Mouse (Mus musculus): ENCODE data around the gene Entr1.
A peak's percentile ranks its signal among the peaks of the same experiment; 100 is the strongest.
"Not testable (repeated sequence)": the region's sequence is repeated elsewhere in the genome, so short reads cannot be mapped to it uniquely, and the experiment has no call there.

The Entr1 gene

DNA sequence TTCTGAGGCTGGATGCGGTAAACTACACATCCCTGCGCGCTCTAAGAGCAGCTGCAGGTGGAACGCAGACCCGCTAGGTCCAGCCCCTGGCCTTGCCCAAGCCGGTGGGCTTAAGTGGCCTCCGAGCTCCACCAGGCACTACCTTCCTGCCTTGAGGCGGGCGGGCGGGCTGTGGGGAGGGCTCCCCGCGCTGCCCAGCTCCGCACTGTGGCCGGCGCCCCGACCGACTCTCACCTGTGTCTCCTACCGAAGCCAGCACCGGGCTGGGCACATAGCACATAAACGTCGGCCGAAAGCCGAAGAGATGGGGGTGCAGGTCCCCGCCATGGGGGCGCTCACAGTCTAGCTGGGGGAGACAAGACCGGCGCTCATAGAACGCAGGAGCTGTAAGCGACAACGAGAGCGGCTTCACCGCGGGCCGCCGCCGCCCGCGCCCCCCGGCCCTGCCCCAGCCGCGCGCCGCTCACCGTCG, 398 bp downstream of the Entr1 start:
- peak; percentile 41 to 80 for DNase-seq (ENCODE audit: low spot score in 2 of 2)

DNA sequence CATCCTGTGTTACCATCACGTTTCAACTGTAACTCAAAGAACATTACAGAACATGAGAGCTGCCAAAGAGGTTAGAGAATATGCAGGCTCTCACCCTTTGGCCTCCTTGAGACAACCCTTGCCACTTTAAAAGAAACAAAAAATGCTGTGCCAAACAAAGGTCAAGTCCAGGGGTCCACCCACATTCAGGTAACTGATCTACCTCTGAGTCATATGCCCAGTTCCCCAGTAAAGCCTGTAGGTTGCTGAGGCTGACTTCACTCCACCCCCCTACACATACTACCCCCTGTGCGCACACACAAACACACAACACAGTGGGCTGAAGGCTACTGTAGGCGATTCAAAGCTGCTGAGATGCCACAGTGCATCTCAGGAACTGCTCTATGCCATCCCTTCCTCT, 1.4 kb downstream of the Entr1 start:
- DNase-seq (ENCODE audit: low spot score in 2 of 2): no peak

- DNase-seq (ENCODE audit: low spot score in 2 of 2): not testable (repeated sequence)
These were observed 8.2 kb downstream of the Entr1 start for GRCm38 (mm10) chr2:26380871-26381270.

GRCm38 (mm10) chr2:26380131-26380771, 8.9 kb downstream of the Entr1 start, which contains the start of gene Snapc4:
Snapc4 (minus strand) TSS chr2:26380653.
- peak; percentile 81 to 90 for DNase-seq (ENCODE audit: low spot score in 2 of 2)

GRCm38 (mm10) chr2:26372396-26372795, 16.7 kb downstream of the Entr1 start:
- no peak for DNase-seq (ENCODE audit: low spot score in 2 of 2)

- no peak for DNase-seq (ENCODE audit: low spot score in 2 of 2)
These were observed 20.5 kb downstream of the Entr1 start for GRCm38 (mm10) chr2:26368572-26368971.

DNA sequence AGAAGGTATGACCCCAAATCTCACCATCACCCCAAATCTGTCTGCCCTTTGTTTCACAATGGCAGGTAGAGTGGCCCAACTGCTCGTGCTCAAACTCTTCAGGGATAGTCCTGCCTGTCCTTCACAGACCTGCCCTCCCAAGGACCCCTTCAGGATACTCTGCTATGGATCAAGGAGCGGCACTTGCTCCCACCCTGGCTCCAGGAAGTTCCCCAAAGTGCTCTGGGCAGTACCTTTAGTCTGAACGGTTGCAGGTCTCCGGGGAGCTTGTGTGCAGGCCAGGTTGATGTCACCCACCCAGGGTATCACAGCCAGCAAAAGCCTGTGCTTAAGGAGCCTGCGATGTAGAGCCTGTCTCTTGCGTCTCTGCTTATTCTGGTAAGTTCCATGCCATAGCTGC, 21.2 kb downstream of the Entr1 start:
- no peak for DNase-seq (ENCODE audit: low spot score in 2 of 2)

- DNase-seq (ENCODE audit: low spot score in 2 of 2): no peak
These were observed 24.2 kb downstream of the Entr1 start for GRCm38 (mm10) chr2:26364738-26365465.

- DNase-seq (ENCODE audit: low spot score in 2 of 2): no peak
These were observed 25.6 kb downstream of the Entr1 start for GRCm38 (mm10) chr2:26363481-26363880.

GRCm38 (mm10) chr2:26362991-26363390, 26.1 kb downstream of the Entr1 start:
- DNase-seq (ENCODE audit: low spot score in 2 of 2): no peak

- peak in 1 of 2 experiments; percentile 30 for DNase-seq (ENCODE audit: low spot score in 2 of 2)
These were observed 28.3 kb downstream of the Entr1 start, which contains the start of gene Card9 for GRCm38 (mm10) chr2:26360772-26361171. Card9 (minus strand) TSS chr2:26360918.

GRCm38 (mm10) chr2:26359983-26360382, 29.1 kb downstream of the Entr1 start:
- DNase-seq (ENCODE audit: low spot score in 2 of 2): no peak

GRCm38 (mm10) chr2:26358667-26359320, 30.3 kb downstream of the Entr1 start:
- no peak for DNase-seq (ENCODE audit: low spot score in 2 of 2)

GRCm38 (mm10) chr2:26357484-26357883, 31.6 kb downstream of the Entr1 start:
- no peak for DNase-seq (ENCODE audit: low spot score in 2 of 2)

DNA sequence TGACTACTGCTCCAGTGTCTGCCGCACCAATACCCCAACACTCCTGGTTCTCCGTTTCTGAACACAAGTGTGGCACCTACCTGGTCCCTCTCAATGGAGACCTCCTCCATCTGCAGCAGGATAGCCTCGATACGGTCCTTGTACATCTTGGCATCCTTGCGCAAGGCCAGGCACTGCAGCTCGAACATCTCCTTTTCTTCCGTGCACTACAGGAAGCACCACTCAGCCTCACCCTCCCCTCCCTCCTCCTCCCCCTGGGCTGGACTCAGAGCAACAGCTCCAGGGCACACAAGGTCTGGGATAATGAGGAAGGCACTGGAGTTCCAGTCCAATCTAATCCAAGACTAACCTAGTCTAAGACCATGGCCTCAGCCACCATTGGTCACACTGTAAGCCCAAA, 32.4 kb downstream of the Entr1 start:
- DNase-seq (ENCODE audit: low spot score in 2 of 2): no peak

GRCm38 (mm10) chr2:26356231-26356630, 32.9 kb downstream of the Entr1 start:
- no peak for DNase-seq (ENCODE audit: low spot score in 2 of 2)

- DNase-seq (ENCODE audit: low spot score in 2 of 2): no peak
These were observed 34.7 kb downstream of the Entr1 start for GRCm38 (mm10) chr2:26354401-26354800.

GRCm38 (mm10) chr2:26353066-26353980, 35.8 kb downstream of the Entr1 start:
- DNase-seq (ENCODE audit: low spot score in 2 of 2): no peak

- peak; percentile 29 to 78 for DNase-seq (ENCODE audit: low spot score in 2 of 2)
These were observed 36.7 kb downstream of the Entr1 start for GRCm38 (mm10) chr2:26352291-26352910.

DNA sequence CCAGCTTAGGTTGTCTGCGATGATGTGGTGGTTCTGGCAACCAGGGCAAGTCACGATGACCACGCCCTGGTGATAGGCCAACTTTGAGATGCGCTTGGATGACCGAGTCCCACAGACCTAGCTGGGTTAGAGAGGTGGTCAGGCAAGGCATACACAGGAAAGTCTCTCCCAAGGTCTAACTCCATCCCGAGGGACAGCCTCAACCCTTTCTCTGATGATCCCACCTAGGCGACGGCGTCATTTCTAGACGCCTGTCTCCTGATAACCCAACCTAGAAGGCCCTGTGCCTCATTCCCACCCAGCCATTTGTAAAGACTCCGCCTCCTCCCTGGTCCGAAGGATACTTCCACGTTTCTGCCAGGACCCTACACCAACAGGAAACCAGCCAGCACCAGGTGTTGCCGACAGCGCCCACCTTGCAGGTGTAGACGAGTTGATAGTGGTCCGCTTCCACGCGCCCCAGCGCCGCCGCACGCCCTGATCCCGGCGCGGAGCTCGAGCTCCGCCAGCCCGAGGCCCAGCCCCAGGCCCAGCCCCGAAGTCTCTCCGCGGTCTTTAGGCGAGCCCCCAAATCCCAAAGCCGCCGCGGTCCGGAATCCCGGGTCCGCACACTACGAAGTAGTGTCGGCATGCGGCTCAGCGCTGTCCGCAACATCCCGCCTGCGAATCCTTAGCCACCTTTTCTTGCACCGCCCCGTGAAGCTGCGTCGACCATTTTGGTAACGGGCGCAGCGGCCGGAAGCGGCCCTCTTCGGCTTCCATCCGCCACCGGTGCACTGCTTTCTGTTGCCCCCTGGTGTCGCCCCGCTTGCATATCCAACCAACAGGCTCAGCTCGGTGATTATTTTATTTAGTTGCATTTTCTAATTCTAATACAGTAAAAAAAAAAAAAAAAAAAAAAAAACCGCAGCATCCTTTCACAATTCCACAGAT, 37.5 kb downstream of the Entr1 start, which contains the start of gene Dnlz:
TSS of gene Dnlz (minus strand) at position 753 of the 933 bp plus-strand sequence.
- peak; percentile 92 to 96 for DNase-seq (ENCODE audit: low spot score in 2 of 2)

Data from spleen, postnatal 4 days (tissue).